Mouse (Mus musculus): ENCODE results near the gene Ttll6.

Ttll6 gene

DNA sequence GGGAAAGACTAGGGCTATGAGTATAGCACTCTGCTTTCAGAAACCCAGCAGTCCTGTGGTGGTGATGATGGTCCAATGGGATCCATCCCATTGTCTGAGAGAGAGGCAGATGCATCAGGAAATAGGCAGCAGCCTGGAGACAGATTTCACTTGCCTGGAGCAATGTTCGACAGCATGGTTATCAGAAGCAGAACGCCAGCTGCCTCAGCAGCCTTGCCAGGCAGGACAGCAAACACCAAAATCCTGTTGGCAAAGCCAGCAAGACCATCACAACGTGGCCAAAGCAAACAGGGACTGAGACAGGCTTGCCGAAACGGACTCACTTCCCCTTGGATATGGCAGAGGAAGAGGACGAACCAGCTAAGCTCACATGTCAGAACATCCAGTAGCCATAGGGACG, 35.4 kb downstream of the Ttll6 start:
- DNase-seq = no peak

DNA sequence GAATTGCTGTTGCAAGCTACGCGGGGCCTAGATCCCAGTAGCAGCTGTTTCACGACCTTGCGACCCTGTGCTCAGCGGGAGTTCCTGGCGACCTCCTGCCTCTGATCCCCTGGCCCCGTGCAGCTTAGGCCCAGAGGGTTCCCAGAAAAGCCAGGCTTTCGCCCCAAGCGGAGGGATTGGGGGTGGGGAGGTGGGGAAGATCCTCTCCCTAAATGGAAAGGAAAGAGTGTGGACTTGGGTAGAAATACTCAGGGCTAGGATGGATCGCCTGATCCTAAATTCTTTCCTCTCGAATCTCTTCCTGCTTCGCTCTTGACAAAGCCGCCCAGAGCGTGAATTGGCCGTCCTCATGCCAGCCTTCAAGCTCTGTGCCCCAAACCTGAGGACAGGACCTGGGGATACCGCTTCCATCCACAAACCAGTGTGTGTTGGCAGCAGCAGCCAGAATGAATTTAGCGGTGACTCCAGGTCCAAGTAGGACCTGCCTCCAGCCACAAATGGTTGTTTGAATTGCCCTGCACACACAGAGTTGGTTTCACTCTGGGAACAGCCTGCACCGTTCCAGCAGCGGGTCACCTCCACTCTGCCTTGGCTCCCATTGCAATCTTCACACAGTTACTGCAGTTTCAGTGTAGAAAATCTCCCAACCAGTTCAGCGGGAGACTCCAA, 37.3 kb downstream of the Ttll6 start:
- DNase-seq = no peak

DNA sequence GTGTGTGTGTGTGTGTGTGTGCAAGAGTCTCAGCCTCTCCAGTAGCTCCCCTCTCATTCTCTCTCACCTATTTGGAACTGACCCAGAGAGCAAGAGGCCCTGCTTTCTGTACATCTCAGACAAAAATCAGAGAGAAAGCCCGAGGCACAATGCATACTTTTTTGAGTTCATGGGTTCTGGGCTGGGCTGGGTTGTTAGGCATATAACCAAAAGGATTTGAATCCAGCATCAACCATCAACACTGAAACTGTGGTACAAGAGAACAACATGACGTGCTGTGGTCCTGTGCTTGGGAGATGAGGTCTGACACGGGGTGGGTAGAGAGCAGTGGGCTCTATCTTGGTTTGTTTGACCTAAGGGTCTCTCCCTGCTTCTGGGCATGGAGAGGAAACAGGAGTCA, 38.0 kb downstream of the Ttll6 start:
- no peak for DNase-seq

DNA sequence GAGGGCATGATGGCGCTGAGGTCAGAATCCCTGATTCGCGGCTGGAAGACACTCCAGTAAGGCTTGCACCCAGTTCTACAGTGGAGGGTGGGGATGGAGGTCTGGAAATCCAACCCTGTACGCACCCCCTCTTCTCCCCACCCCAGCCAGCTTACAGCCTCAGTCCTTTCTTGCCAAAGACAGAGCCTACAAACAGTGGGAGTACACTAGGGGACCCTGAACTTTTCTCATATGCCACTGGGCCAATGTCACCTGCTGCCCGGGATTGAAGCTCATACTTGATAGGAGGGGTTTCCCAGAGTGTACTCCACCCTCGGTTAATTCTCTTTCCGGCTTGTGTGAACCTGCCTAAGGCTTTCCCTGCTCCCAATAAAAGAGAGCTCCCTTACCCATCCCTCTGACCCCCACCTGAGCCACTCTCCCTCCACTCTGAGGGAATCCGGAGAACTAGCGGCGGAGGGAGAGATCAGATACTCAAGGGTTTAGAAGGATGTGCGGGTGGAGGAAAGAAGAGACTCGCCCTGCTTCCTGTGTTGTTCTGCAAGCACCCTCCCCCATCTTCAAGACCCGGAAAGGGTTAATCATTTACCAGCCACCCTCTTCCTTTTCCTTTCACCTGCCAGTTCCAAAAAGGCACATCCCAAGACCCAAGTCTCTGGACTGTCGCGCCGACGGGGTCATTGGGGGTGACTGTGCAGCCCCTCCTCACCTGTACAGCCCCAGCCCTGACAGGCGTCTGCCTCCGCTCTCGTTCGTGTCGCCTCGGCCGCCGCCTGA, 39.1 kb downstream of the Ttll6 start:
- DNase-seq = no peak

DNA sequence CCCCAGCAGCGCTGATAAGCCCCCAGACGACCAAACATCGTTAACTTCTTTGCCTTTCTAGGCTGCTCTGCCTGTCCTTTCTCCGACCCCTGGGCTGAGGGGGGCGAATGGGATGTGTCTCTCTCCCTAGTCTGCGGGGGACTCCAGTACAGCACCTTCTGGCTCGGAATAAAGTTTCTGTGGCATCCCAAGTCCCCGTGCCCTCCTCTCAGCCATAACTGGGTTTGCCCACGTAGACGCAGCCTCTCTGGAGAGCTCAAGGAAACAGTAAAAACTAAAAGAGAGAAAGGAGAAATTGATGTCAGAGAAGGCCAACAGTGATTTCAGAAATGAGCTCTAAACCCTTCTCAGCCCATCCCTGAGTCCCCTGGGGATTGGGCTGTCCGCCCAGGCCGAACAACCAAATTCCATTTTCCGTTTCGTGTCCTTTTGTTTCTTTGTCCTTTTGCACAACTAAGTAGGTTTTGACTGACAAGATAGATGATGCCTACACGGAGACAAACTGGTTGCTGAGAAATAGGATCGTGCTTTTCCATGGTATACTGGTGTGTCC, 39.8 kb downstream of the Ttll6 start:
- no peak for DNase-seq

DNA sequence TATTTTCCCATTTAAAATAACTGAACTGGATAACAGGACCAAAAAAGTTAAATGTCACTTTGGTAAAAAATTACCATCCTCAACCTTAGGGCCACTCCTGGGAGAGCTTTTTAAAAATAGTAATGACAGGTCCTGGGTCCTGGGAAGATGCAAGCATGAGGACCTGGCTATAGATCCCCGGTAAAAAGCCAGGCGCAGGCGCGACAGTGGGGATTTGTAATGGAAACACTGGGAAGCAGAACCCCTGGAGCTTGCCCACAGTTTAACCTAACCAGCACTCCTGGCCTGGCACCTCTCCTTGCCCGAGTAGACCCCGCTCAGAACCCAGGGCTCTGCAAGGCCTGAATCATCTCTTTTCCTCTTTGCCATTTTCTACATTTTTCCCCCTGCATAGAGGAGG, 41.3 kb downstream of the Ttll6 start:
- no peak for DNase-seq

DNA sequence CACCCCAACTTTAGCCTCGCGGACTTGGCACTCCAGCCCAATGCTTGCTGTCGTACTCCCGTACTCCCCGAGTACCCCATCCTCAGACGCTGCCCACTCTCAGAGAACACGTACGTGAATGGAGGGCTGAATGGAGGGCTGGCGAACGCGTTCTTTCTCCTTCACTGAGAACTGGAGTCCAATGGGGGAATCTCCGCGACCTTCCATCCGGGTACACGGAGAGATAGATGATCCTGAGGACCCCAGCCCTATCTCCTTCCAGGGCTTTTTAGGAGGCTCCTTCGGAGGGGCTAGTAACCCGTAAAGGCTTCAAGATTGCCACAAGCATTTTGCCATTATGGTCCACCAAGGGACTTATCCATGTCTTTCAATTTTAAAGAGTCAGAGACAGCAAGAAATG, 41.9 kb downstream of the Ttll6 start:
- no peak for DNase-seq

DNA sequence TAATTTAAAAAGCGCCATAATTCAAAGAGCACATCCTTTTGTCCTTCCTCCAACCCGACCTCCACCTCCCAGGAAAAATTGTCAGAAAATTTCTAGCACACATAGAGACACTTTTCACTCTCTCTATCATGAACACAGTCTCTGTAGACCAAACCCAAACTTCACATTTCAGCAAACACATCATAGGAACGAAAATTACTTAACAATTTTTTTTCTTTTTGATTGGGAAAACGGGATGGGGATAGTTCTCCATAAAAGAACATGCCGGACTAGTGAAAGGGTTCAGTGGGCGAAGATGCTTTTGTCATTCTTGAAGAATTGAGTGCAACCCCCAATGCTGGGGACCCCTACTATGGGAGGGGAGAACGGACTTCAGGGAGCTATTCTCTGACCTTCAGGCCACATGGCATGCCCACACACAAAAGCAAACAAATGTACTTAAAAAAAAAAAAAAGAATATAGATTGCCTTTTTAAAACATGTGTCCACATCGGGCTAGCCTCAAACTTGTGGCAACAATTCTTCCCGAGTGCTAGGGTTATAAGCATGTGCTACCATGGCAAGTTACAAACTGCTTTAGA, 42.5 kb downstream of the Ttll6 start:
- DNase-seq = no peak

DNA sequence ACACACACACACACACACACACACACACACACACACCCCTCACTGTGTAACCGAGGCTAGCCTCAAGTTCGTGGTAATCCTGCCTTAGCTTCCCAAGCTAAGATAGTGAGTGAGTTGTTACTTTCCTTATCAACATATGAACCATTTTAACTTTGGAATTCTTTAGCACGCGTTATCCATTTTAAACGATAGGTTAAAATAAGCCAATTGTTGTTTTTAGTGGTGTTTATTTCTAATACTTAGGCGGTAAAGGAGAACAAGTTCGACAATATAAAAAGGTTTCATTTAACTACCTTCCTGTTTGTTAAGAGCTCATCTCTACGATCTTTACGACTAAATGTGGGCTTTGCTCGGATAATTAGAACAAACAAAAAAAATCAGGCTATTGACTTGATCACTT, 43.3 kb downstream of the Ttll6 start:
- DNase-seq = no peak

DNA sequence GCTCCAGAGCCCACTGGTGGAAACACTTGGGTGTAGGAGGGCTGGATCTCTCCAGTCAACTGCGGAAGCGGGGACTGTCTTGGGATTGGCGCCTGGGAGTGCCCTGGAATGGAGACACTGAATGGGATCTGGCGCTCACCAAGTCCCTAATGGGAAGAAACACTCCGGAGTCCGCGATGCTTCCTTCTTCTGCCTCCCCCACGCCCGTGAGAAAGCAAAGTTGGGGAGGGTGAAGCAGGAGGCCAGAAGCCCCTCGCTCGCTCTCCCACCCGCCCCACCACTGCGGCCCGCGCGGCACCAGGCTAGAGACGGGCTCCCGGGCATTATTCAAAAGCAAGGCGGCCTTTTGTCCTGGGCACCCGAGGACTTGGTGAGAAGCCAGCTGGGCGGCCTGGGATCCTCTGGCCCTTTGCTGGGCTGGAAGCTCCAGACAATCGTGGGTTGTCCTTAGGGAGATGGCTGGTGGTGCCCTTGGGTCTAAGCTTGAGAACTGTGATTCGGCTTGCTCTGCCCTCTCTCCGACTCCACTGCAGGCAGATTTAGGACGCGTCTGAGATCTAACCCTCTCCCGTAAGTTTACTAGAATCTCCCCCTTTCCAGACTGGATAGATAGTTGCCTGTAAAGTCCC, 44.1 kb downstream of the Ttll6 start:
- no peak for DNase-seq

DNA sequence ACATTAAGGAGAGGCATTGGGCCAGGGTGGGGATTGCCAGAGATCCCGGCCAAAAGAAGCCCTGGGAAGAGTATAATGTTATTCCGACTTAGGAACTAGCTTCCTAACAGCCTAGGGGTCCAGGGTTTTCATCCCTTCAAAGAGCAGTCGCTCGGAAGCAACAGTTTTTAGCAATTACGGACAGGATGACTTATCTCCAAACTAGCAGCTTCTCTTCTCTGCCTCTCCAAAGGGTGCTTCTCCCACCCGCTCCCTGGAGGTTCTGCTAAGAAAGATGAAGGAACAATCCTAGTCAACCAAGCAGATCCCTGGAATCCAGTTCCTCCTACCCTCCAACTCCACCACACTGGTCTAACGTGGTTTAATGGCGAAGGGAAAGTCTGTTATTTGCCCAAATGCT, 44.8 kb downstream of the Ttll6 start:
- no peak for DNase-seq

DNA sequence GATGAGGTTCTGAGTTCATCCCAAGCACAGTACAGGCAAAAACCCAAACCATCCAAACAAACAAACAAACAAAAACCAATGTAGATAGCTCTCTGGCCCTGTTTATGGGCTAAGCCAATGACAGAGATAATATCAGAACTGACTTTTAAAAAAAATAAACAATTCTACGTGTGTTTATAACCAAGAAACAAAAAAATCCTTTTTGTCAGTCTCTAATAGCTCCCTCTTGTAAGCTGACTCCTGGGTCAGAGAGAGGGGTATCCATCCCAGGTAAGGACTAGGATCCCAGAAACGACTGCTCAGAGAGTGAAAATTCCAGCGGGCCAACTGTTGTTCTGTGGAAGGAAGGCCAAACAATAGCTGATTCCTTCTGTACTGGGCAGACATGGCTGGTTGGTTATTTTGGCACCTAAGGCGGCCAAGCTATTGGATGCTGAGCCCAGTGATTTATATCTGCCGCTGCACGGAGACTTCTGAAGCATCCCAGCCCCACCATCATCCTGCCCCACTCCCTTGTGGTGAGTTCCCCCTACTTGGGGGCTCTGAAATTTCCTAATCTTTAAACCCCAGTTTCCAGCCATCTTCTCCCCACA, 45.4 kb downstream of the Ttll6 start:
- no peak for DNase-seq

DNA sequence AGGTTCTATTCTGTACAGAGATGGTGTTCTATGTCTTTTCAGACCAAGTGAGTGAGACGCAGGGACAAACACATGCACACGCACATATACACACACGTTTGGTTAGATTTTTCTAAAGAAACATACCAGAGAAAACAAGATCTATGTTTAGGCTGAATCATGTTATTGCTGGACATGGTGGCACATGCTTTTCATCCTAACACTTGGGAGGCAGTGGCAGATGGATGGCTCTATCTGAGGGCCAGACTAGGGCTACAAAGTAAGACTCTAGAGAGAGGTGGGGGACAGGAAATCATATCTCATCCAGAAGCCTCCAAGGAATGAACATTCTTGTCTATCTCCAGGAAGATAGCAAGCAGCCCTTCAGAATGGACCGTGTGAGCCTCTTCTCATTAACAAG, 47.5 kb downstream of the Ttll6 start:
- DNase-seq = no peak

DNA sequence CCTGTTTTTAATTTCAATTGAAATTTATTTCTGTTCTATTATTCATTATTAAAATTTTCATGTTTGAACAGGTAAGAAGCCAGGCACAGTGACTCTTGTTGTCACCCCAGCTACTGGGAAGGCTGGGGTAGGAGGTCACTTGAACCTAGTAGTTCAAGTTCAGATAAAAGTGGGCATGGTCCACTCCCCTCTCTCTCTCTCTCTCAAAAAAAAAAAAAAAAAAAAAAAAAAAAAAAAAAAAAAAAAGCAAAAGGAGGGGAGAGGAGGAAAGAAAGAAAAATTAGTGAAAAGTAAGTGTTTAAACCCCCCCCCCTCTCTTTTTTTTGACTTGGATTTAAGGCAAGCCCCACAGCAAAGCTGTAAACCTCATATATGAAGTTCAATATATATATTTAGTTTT, 50.6 kb downstream of the Ttll6 start:
- no peak for DNase-seq

DNA sequence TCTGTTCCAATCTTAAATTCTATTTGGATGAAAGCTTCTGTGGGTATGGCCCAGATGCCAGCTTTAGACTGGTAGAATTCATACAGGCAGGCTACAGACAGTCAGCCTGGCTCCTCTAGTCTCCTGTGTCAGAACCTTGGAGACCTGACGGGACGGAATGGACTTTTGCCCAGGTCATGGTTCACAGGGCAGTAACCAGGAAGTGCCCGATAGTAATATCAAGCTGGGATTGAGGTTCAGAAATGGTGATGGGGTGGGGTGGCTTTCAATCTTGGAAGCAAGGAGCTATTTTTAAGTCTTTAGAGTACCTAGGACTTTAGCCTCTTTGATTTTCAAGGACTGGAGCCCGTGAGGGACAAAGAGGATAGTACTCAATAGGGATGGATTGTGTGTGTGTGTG, 53.7 kb downstream of the Ttll6 start:
- DNase-seq = no peak

DNA sequence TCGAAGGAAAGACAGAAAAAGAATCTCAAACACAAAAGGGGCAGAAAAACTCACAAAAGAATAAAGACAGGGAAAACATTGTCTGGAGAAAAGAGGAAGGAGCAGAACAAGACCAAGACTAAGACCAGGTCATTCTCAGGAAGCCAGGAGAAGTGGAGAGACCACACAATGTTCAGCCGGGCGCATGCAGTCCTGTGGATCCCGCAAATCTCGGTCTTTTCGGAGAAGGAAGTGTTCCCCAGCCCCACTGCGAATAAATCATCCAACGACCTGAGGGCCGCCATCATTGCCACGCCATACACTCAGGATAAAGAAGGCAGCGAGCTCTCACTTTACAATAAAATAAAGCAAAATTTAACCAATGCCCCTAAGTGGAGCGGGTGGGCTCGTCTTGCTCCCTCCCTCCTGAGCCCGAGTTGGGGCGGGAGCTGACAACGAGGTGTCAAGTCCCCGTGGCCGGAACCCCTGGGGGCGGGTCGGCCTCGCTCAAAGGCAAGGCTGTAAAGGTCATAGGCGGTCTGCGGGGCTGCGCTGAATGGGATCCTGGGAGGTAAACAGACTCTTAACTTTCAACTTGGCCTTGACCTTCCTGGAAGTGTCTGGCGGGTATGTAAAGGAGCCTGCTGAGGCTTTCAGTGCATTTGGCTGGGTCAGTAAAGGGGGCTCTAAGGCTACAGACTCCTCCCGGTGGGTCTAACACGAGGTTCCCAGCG, 56.4 kb downstream of the Ttll6 start:
- no peak for DNase-seq

DNA sequence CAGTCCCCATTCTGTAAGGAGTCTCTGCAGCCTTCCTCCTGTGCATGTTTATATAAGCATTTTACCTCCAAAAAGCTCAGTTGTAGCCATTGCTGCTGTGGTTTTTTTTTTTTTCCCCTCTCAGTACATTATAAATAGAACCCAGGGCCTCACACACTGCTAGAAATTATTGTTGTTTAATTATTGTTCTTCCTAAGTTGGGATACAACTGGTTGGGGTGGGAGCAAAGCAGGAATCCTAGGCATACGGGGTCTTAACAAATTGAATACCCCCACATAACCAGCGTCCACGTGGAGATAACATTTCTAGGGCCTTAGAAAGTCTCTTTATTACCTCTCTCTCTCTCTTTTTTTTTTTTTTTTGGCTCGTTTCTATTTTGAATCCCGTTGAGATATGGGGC, 57.5 kb downstream of the Ttll6 start:
- no peak for DNase-seq

DNA sequence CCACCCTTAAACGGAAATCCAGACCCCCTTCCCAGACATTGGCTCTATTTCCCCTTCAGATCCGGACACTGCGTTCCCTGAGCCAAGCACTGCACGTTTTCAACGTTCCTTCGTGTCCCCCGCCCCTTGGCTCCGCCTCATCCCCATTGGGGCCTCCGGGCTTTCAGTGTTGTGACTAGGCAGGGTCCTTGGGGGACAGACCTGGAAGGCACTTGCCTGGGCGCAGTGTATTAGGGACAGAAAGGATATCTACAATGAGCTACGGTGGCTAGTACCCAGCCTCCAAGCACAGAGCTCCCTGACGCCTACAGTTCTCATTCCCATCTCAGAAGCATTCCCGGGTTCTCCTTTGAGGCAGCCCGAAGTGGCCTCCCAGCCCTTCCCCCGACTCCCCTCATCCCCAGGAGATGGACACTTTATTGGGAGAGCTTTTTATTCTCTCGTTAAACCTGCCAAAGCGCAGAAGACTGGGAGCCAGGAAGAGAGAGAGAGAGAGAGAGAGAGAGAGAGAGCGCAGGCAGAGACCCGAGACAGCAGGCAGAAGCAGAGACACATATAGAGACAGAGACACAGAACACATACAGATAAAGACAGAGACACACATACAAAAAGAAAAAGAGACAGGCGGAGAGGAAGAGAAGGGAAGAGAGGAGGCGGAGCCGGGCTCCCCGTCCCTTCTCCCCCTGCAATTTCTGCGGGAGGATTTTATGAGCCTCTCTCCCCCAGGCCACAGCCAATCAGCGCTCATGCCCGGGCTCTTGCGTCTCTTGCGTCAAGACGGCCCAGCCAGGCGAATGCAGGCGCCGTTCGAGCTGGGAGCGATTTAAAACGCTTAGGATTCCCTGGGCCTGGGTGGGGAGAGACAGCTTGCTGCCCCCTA, 60.2 kb downstream of the Ttll6 start, which contains the start of gene Hoxb13:
Gene Hoxb13, plus strand, starts transcription at position 796 of the 880 bp plus-strand sequence.
- peak; percentile 26 for DNase-seq

DNA sequence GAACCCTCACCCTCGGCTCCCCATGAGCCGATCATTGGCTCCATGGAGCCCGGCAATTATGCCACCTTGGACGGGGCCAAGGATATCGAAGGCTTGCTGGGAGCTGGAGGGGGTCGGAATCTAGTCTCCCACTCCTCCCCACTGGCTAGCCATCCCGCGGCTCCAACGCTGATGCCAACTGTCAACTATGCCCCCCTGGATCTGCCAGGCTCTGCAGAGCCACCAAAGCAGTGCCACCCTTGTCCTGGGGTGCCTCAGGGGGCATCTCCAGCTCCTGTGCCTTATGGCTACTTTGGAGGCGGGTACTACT, 60.8 kb downstream of the Ttll6 start:
- no peak for DNase-seq

DNA sequence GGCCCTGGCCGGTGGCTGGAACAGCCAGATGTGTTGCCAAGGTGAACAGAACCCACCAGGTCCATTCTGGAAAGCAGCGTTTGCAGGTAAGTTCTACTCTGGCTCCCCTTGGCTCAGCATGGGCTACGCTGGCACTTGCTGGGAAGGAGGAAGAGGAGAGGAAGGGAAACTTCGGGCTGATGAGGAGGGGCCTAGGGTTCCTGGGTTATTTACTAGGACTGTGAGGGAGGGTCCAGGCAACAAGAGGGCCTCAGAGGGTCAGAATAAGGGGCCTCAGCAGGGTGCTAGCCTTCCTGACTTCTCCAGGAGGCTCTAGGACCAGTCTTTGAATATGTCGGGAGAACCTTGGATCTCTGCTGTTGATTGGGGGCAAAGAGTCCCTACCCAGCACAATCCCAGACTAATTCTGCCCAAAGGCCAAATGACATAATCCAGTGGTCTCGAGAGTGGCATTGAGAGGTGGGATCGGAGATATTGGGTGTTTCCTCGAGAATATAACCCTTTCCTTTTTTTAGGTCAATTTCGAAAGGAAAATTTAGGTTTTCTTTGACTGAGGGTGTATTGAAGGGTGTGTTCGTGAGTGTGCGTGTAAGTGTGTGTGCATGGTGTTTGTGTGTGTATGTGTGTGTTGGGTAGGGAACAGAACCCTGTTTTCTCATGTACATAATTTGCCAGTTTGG, 61.5 kb downstream of the Ttll6 start:
- DNase-seq = no peak

DNA sequence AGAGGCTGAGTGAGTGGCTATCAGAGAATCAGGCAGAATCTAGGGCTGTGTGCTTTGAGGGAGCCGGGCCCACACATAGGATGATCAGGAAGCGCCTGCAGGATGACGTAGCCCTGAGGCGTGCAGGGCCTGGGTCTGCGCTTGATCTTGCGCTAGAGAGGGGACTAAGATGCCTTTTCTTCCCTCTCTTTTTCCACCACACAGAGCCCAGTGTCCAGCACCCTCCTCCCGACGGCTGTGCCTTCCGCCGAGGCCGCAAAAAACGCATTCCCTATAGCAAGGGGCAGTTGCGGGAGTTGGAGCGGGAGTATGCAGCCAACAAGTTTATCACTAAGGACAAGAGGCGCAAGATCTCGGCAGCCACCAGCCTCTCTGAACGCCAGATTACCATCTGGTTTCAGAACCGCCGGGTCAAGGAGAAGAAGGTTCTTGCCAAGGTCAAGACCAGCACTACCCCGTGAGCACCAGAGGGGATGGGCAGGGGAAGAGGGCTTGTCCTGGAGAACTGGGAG, 62.2 kb downstream of the Ttll6 start:
- no peak for DNase-seq

Measured in kidney, postnatal 14 days (tissue).